8 mouse cellular contexts compared by ENCODE assay signal in genomic region chr8:46010746-46011680, GRCm38 (mm10). TPM values are rescaled to one million over a fixed set of nuclear protein-coding genes. Genes with fewer than 3 reads are reported as not detected.
A peak's percentile ranks its signal among the peaks of the same experiment; 100 is the strongest.
DNase-seq lines count a peak whose midpoint lies in the region; ATAC-seq and TF ChIP-seq lines count a peak whose summit lies in the region.

No protein-coding gene starts in this region.

- H3K27me3 ChIP-seq in liver, embryonic 15.5 days = no peaks in the 10 kb centered on the region

- peak; percentile 38 for DNase-seq in ES-CJ7 (ENCODE audit: low read depth, low spot score)
- peak; percentile 40 for DNase-seq in forelimb bud, embryonic 11.5 days (ENCODE audit: low read depth, low spot score)
- DNase-seq in kidney, adult 18-20 months = peak; percentile 56
- DNase-seq in MN1 (ENCODE audit: low spot score) = no peak
- no peak for DNase-seq in spleen, postnatal 4 days (ENCODE audit: low spot score in 2 of 2)

- no peaks in the 10 kb centered on the region for H3K36me3 ChIP-seq in liver, embryonic 15.5 days (replicated peaks)

- WGBS in liver, embryonic 15.5 days (ENCODE audit: insufficient replicate concordance) = 22% methylated on average over 17 of the region's 17 CpGs
- 6% methylated on average over 17 of the region's 17 CpGs for WGBS in olfactory bulb, adult 2 months

- H3K4me1 ChIP-seq in brown adipose tissue, adult 24 weeks (ENCODE audit: control insufficient read depth, insufficient read depth, insufficient read length, low read length) = peaks cover 3% of the 10 kb centered on the region; the same call in 1 of the 2 replicates
- H3K4me1 ChIP-seq in liver, embryonic 15.5 days (replicated peaks) = no peaks in the 10 kb centered on the region
- peaks cover 4% of the 10 kb centered on the region for H3K4me1 ChIP-seq in olfactory bulb, adult 2 months (ENCODE audit: control insufficient read depth, insufficient read depth, low read length)

- no peak for ATAC-seq in liver, embryonic 15.5 days (ENCODE audit: insufficient read depth)

- no peak for TF ChIP-seq CTCF in olfactory bulb, adult 2 months (IDR thresholded peaks at IDR 0.05; ENCODE audit: insufficient read depth, low read depth, low read length)

- no peak overlapping the region for H3K9ac ChIP-seq in liver, embryonic 15.5 days

- no peak for TF ChIP-seq POLR2A in olfactory bulb, adult 2 months (IDR thresholded peaks at IDR 0.05; ENCODE audit: insufficient read depth, low read depth, low read length)

- H3K4me2 ChIP-seq in liver, embryonic 15.5 days = peak overlapping the region; percentile 38

- no peaks in the 10 kb centered on the region for H3K9me3 ChIP-seq in liver, embryonic 15.5 days (replicated peaks)

- no peak overlapping the region for H3K27ac ChIP-seq in brown adipose tissue, adult 24 weeks (replicated peaks; ENCODE audit: low read depth, low read length)
- no peak overlapping the region for H3K27ac ChIP-seq in liver, embryonic 15.5 days (replicated peaks)
- H3K27ac ChIP-seq in olfactory bulb, adult 2 months (ENCODE audit: insufficient read depth, low read depth, low read length) = peak overlapping the region; percentile 72

- peak overlapping the region; percentile 1; the same call in 1 of the 2 replicates for H3K4me3 ChIP-seq in brown adipose tissue, adult 24 weeks (ENCODE audit: insufficient read depth, low read depth, low read length)
- no peak overlapping the region for H3K4me3 ChIP-seq in liver, embryonic 15.5 days (replicated peaks)
- peak overlapping the region; percentile 10; the same call in 1 of the 2 replicates for H3K4me3 ChIP-seq in olfactory bulb, adult 2 months (ENCODE audit: insufficient read depth, low read depth, low read length)

RNA-seq across cellular contexts. Expression of gene Ankrd37, which starts 5.5 kb away (rescaled TPM):
- 2.6 TPM in 1 of 2 replicates, not detected in the other for polyA plus RNA-seq in brown adipose tissue, adult 24 weeks (2012; ENCODE audit: insufficient read depth, insufficient read length, missing spikeins)
- 4.9 and 5.7 TPM in 2 replicates for polyA plus RNA-seq in liver, embryonic 15.5 days (2015; fragmentation: Nextera tagmentation; extraction: Ambion mirVana)
- polyA plus RNA-seq in olfactory bulb, adult 2 months (2012; ENCODE audit: insufficient read depth, insufficient read length, low replicate concordance, missing spikeins) = not detected in 2 replicates

RNA-seq across cellular contexts. Expression of gene Lrp2bp, which starts 11.9 kb away (rescaled TPM):
- polyA plus RNA-seq in brown adipose tissue, adult 24 weeks (2012; ENCODE audit: insufficient read depth, insufficient read length, missing spikeins) = not detected in 2 replicates
- 0.08 and 0.10 TPM in 2 replicates for polyA plus RNA-seq in liver, embryonic 15.5 days (2015; fragmentation: Nextera tagmentation; extraction: Ambion mirVana)
- polyA plus RNA-seq in olfactory bulb, adult 2 months (2012; ENCODE audit: insufficient read depth, insufficient read length, low replicate concordance, missing spikeins) = not detected in 2 replicates

RNA-seq across cellular contexts. Expression of gene Ufsp2, which starts 35.7 kb away (rescaled TPM):
- polyA plus RNA-seq in brown adipose tissue, adult 24 weeks (2012; ENCODE audit: insufficient read depth, insufficient read length, missing spikeins) = 34.6 and 42.1 TPM in 2 replicates
- 27.9 and 34.2 TPM in 2 replicates for polyA plus RNA-seq in liver, embryonic 15.5 days (2015; fragmentation: Nextera tagmentation; extraction: Ambion mirVana)
- not detected in 2 replicates for polyA plus RNA-seq in olfactory bulb, adult 2 months (2012; ENCODE audit: insufficient read depth, insufficient read length, low replicate concordance, missing spikeins)

RNA-seq across cellular contexts. Expression of gene 1700029J07Rik, which starts 36.0 kb away (rescaled TPM):
- 0.54 and 1.8 TPM in 2 replicates for polyA plus RNA-seq in brown adipose tissue, adult 24 weeks (2012; ENCODE audit: insufficient read depth, insufficient read length, missing spikeins)
- 0.37 and 0.52 TPM in 2 replicates for polyA plus RNA-seq in liver, embryonic 15.5 days (2015; fragmentation: Nextera tagmentation; extraction: Ambion mirVana)
- polyA plus RNA-seq in olfactory bulb, adult 2 months (2012; ENCODE audit: insufficient read depth, insufficient read length, low replicate concordance, missing spikeins) = not detected in 2 replicates

Comparison
In these comparisons a context has a peak if more than half of its experiments do, and no peak if none do; other contexts are left out.
1. DNase-seq: peak in ES-CJ7 (single experiment), forelimb bud, embryonic 11.5 days (single experiment) and kidney, adult 18-20 months (single experiment); none in MN1 (single experiment) and spleen, postnatal 4 days (0 of 2).